Mouse (Mus musculus) regulatory T cell (primary cell): ENCODE data around the gene Gm21454.
"Not testable (repeated sequence)": the region's sequence is repeated elsewhere in the genome, so short reads cannot be mapped to it uniquely, and the experiment has no call there.

Source experiments
- in situ Hi-C: fragments of 300-600 bp; cut with MboI, MseI; formaldehyde crosslinking; loops from one replicate; pipeline ENCODE4 v1.15.1; 2025; ENCODE audit warnings: high pct_unique_total_duplicates

The Gm21454 gene

DNA sequence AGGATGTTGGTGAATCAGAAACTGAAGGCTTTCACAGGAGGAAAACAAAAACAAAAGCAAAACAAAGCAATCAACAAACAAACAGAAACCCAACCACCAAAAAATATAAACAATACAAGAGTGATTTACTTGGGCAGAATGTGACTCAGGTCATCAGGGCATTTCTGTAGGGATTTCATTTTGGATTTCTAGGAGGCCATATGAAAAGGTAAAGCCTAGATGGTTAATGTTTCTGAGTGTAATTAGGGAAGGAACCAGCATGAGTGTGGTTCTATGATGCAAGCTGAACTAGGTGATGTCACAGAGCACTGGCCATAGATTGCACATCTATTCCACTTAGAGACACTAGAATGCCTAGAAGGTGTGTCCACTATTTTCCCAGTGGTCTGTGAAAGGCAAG is at the start of gene Gm21454, which contains the start of gene Gm21440:
Gene Gm21454 (plus strand): TSS at position 352 of the 400 bp plus-strand sequence.
Gene Gm21440 (plus strand): TSS at position 301 of the 400 bp plus-strand sequence.
- in situ Hi-C loops = not testable (repeated sequence)

DNA sequence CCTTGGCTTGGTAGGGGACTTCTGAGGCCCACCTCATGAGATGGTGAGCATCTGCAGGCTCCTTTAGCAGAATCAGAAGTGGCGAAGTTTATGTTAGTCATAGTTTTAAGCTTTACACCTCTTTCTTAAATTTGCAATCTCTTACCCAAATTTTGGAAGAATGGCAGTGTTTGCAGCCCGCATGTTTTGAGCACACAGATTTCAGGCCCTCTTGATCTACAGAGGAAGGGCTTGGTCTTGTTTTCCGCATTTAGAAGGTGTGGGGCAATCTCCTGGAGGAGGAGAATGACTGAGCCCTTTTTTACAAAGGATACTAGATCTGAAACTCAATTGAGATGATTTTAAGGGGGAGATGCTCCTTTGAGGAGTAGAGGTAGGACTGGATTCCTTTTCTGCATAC is 28.4 kb upstream of the Gm21454 start, which contains the start of gene Gm21828:
Gene Gm21828 (minus strand): TSS at position 101 of the 400 bp plus-strand sequence.
- in situ Hi-C loops = not testable (repeated sequence)

DNA sequence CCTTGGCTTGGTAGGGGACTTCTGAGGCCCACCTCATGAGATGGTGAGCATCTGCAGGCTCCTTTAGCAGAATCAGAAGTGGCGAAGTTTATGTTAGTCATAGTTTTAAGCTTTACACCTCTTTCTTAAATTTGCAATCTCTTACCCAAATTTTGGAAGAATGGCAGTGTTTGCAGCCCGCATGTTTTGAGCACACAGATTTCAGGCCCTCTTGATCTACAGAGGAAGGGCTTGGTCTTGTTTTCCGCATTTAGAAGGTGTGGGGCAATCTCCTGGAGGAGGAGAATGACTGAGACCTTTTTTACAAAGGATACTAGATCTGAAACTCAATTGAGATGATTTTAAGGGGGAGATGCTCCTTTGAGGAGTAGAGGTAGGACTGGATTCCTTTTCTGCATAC is 96.7 kb downstream of the Gm21454 start, which contains the start of gene Gm21725:
Gene Gm21725 (minus strand): TSS at position 101 of the 400 bp plus-strand sequence.
- in situ Hi-C loops = not testable (repeated sequence)
